Mouse (Mus musculus): Measurements from ENCODE around the gene Fbxl7. TPM values are rescaled to one million over a fixed set of nuclear protein-coding genes. Genes with fewer than 3 reads are reported as not detected.

The Fbxl7 gene
- total RNA-seq, 2 experiments from 2014 or later: 1.4 TPM

- intact Hi-C loops (cut with DNase I): no loop called here
- DNase-seq: peak in 1 of 2 experiments; percentile 35
Observed at GRCm38 (mm10) chr15:26703156-26703840, 192.1 kb downstream of the Fbxl7 start.

- intact Hi-C loops (cut with DNase I): no loop called here
- no peak for DNase-seq
Observed at GRCm38 (mm10) chr15:26701949-26702675, 193.3 kb downstream of the Fbxl7 start.

GRCm38 (mm10) chr15:26693075-26693474, 202.3 kb downstream of the Fbxl7 start:
- DNase-seq: no peak
- intact Hi-C loops (cut with DNase I): no loop called here

- intact Hi-C loops (cut with DNase I): no loop called here
- DNase-seq: no peak
Observed at GRCm38 (mm10) chr15:26688472-26689104, 206.8 kb downstream of the Fbxl7 start.

- no peak for DNase-seq
- intact Hi-C loops (cut with DNase I): no loop called here
Observed at GRCm38 (mm10) chr15:26687729-26688128, 207.7 kb downstream of the Fbxl7 start.

- no peak for DNase-seq
- intact Hi-C loops (cut with DNase I): no loop called here
Observed at GRCm38 (mm10) chr15:26682279-26682678, 213.1 kb downstream of the Fbxl7 start.

GRCm38 (mm10) chr15:26673239-26673859, 222.0 kb downstream of the Fbxl7 start:
- DNase-seq: peak in 1 of 2 experiments; percentile 3
- intact Hi-C loops (cut with DNase I): no loop called here

GRCm38 (mm10) chr15:26654988-26655387, 240.4 kb downstream of the Fbxl7 start:
- intact Hi-C loops (cut with DNase I): no loop called here
- DNase-seq: no peak

GRCm38 (mm10) chr15:26642563-26642962, 252.8 kb downstream of the Fbxl7 start:
- intact Hi-C loops (cut with DNase I): loop anchor here (10.0 kb wide), 1 partner anchor 252 kb away; the partner anchor contains the start of gene Fbxl7
- DNase-seq: no peak

GRCm38 (mm10) chr15:26639726-26640125, 255.7 kb downstream of the Fbxl7 start:
- no peak for DNase-seq
- intact Hi-C loops (cut with DNase I): loop anchor here (10.0 kb wide), 1 partner anchor 255 kb away; the partner anchor contains the start of gene Fbxl7

- intact Hi-C loops (cut with DNase I): no loop called here
- DNase-seq: no peak
Observed at GRCm38 (mm10) chr15:26635591-26635990, 259.8 kb downstream of the Fbxl7 start.

GRCm38 (mm10) chr15:26628181-26628580, 267.2 kb downstream of the Fbxl7 start:
- DNase-seq: no peak
- intact Hi-C loops (cut with DNase I): no loop called here

- no peak for DNase-seq
- intact Hi-C loops (cut with DNase I): loop anchor here (2.0 kb wide), 1 partner anchor 566 kb away; no protein-coding TSS in a partner anchor
Observed at GRCm38 (mm10) chr15:26623242-26623641, 272.1 kb downstream of the Fbxl7 start.

GRCm38 (mm10) chr15:26620279-26620678, 275.1 kb downstream of the Fbxl7 start:
- intact Hi-C loops (cut with DNase I): no loop called here
- peak in 1 of 2 experiments; percentile 46 for DNase-seq

- DNase-seq: peak in 1 of 2 experiments; percentile 17
- intact Hi-C loops (cut with DNase I): no loop called here
Observed at GRCm38 (mm10) chr15:26619221-26619620, 276.2 kb downstream of the Fbxl7 start.

GRCm38 (mm10) chr15:26596239-26596638, 299.1 kb downstream of the Fbxl7 start:
- DNase-seq: no peak
- intact Hi-C loops (cut with DNase I): no loop called here

GRCm38 (mm10) chr15:26579947-26580709, 315.3 kb downstream of the Fbxl7 start:
- no peak for DNase-seq
- intact Hi-C loops (cut with DNase I): no loop called here

- DNase-seq: no peak
- intact Hi-C loops (cut with DNase I): no loop called here
Observed at GRCm38 (mm10) chr15:26578500-26578899, 316.9 kb downstream of the Fbxl7 start.

- no peak for DNase-seq
- intact Hi-C loops (cut with DNase I): no loop called here
Observed at GRCm38 (mm10) chr15:26566076-26566475, 329.3 kb downstream of the Fbxl7 start.

GRCm38 (mm10) chr15:26553620-26554019, 341.8 kb downstream of the Fbxl7 start:
- intact Hi-C loops (cut with DNase I): no loop called here
- no peak for DNase-seq
